Mouse (Mus musculus): Measurements from ENCODE around the gene Asb5. TPM values are rescaled to one million over a fixed set of nuclear protein-coding genes. Genes with fewer than 3 reads are reported as not detected.
A peak's percentile ranks its signal among the peaks of the same experiment; 100 is the strongest.

Asb5 gene
- polyA plus RNA-seq, 1 experiment from 2014 or later = 9.5 TPM

- Histone ChIP-seq H3K9me3 (replicated peaks) (no peaks in the 10 kb centered on the region), H3K27ac (no peak overlapping the region), H3K4me1 (no peaks in the 10 kb centered on the region), H3K27me3 (ENCODE audit: low read depth, poor library complexity, severe bottlenecking) (no peaks in the 10 kb centered on the region), H3K4me3 (no peak overlapping the region), H3K36me3 (no peaks in the 10 kb centered on the region)
- DNase-seq (ENCODE audit: low spot score) = no peak
- 83% methylated on average over 2 of the region's 2 CpGs for WGBS
Observed at GRCm38 (mm10) chr8:54554921-54555320, 25.5 kb downstream of the Asb5 start.

GRCm38 (mm10) chr8:54562137-54562536, 32.8 kb downstream of the Asb5 start:
- H3K9me3 ChIP-seq (replicated peaks) = no peaks in the 10 kb centered on the region
- no peak for DNase-seq (ENCODE audit: low spot score)
- no peaks in the 10 kb centered on the region for H3K27me3 ChIP-seq (ENCODE audit: low read depth, poor library complexity, severe bottlenecking)
- WGBS = 92% methylated on average over 4 of the region's 4 CpGs
- no peaks in the 10 kb centered on the region for H3K36me3 ChIP-seq
- H3K4me3 ChIP-seq = no peak overlapping the region
- H3K4me1 ChIP-seq = no peaks in the 10 kb centered on the region
- H3K27ac ChIP-seq = no peak overlapping the region

- Histone ChIP-seq H3K36me3 (no peaks in the 10 kb centered on the region), H3K9me3 (replicated peaks) (no peaks in the 10 kb centered on the region), H3K27ac (no peak overlapping the region), H3K27me3 (ENCODE audit: low read depth, poor library complexity, severe bottlenecking) (no peaks in the 10 kb centered on the region), H3K4me1 (no peaks in the 10 kb centered on the region), H3K4me3 (no peak overlapping the region)
- DNase-seq (ENCODE audit: low spot score) = no peak
- 92% methylated on average over 1 of the region's 1 CpGs for WGBS
Observed at GRCm38 (mm10) chr8:54565181-54565580, 35.8 kb downstream of the Asb5 start.

- H3K9me3 ChIP-seq (replicated peaks) = no peaks in the 10 kb centered on the region
- peaks cover 3% of the 10 kb centered on the region; the same call in 1 of the 2 replicates for H3K4me1 ChIP-seq
- no peaks in the 10 kb centered on the region for H3K27me3 ChIP-seq (ENCODE audit: low read depth, poor library complexity, severe bottlenecking)
- 89% methylated on average over 7 of the region's 7 CpGs for WGBS
- no peak overlapping the region for H3K27ac ChIP-seq
- DNase-seq (ENCODE audit: low spot score) = no peak
- no peak overlapping the region for H3K4me3 ChIP-seq
- H3K36me3 ChIP-seq = no peaks in the 10 kb centered on the region
Observed at GRCm38 (mm10) chr8:54565603-54566260, 36.4 kb downstream of the Asb5 start.

- no peaks in the 10 kb centered on the region for H3K27me3 ChIP-seq (ENCODE audit: low read depth, poor library complexity, severe bottlenecking)
- no peaks in the 10 kb centered on the region for H3K36me3 ChIP-seq
- H3K4me1 ChIP-seq = peaks cover 7% of the 10 kb centered on the region; the same call in 1 of the 2 replicates
- H3K9me3 ChIP-seq (replicated peaks) = no peaks in the 10 kb centered on the region
- H3K4me3 ChIP-seq = no peak overlapping the region
- DNase-seq (ENCODE audit: low spot score) = no peak
- 87% methylated on average over 2 of the region's 2 CpGs for WGBS
- no peak overlapping the region for H3K27ac ChIP-seq
Observed at GRCm38 (mm10) chr8:54567168-54567567, 37.8 kb downstream of the Asb5 start.

- Histone ChIP-seq H3K27ac (no peak overlapping the region), H3K36me3 (no peaks in the 10 kb centered on the region), H3K9me3 (replicated peaks) (no peaks in the 10 kb centered on the region), H3K4me3 (no peak overlapping the region), H3K27me3 (ENCODE audit: low read depth, poor library complexity, severe bottlenecking) (no peaks in the 10 kb centered on the region), H3K4me1 (peaks cover 7% of the 10 kb centered on the region; the same call in 1 of the 2 replicates)
- 61% methylated on average over 15 of the region's 15 CpGs for WGBS
- no peak for DNase-seq (ENCODE audit: low spot score)
Observed at GRCm38 (mm10) chr8:54570618-54571609, 41.5 kb downstream of the Asb5 start.

GRCm38 (mm10) chr8:54581436-54581835, 52.1 kb downstream of the Asb5 start:
- no peaks in the 10 kb centered on the region for H3K4me1 ChIP-seq
- no peak for DNase-seq (ENCODE audit: low spot score)
- no peaks in the 10 kb centered on the region for H3K27me3 ChIP-seq (ENCODE audit: low read depth, poor library complexity, severe bottlenecking)
- H3K36me3 ChIP-seq = no peaks in the 10 kb centered on the region
- WGBS = 88% methylated on average over 3 of the region's 3 CpGs
- no peak overlapping the region for H3K27ac ChIP-seq
- no peaks in the 10 kb centered on the region for H3K9me3 ChIP-seq (replicated peaks)
- H3K4me3 ChIP-seq = no peak overlapping the region

- no peak for DNase-seq (ENCODE audit: low spot score)
- WGBS = 41% methylated on average over 1 of the region's 1 CpGs
Observed at GRCm38 (mm10) chr8:54582886-54583285, 53.5 kb downstream of the Asb5 start.

GRCm38 (mm10) chr8:54594634-54595033, 65.3 kb downstream of the Asb5 start:
- no peak overlapping the region for H3K4me3 ChIP-seq
- 93% methylated on average over 5 of the region's 5 CpGs for WGBS
- DNase-seq (ENCODE audit: low spot score) = no peak
- H3K27me3 ChIP-seq (ENCODE audit: low read depth, poor library complexity, severe bottlenecking) = no peaks in the 10 kb centered on the region
- H3K4me1 ChIP-seq = no peaks in the 10 kb centered on the region
- no peak overlapping the region for H3K27ac ChIP-seq
- H3K9me3 ChIP-seq (replicated peaks) = no peaks in the 10 kb centered on the region
- no peaks in the 10 kb centered on the region for H3K36me3 ChIP-seq

More at GRCm38 (mm10) chr8:54582886-54583285, 53.5 kb downstream of the Asb5 start:
- Histone ChIP-seq H3K4me3 (no peak overlapping the region), H3K36me3 (no peaks in the 10 kb centered on the region), H3K9me3 (replicated peaks) (no peaks in the 10 kb centered on the region), H3K4me1 (no peaks in the 10 kb centered on the region), H3K27me3 (ENCODE audit: low read depth, poor library complexity, severe bottlenecking) (no peaks in the 10 kb centered on the region), H3K27ac (no peak overlapping the region)

- DNase-seq (ENCODE audit: low spot score) = no peak
- WGBS = 80% methylated on average over 2 of the region's 2 CpGs
- Histone ChIP-seq H3K36me3 (no peaks in the 10 kb centered on the region), H3K9me3 (replicated peaks) (no peaks in the 10 kb centered on the region), H3K27ac (no peak overlapping the region), H3K4me3 (no peak overlapping the region), H3K27me3 (ENCODE audit: low read depth, poor library complexity, severe bottlenecking) (no peaks in the 10 kb centered on the region), H3K4me1 (peaks cover 7% of the 10 kb centered on the region)
Observed at GRCm38 (mm10) chr8:54596051-54596450, 66.7 kb downstream of the Asb5 start.

- 92% methylated on average over 2 of the region's 2 CpGs for WGBS
- Histone ChIP-seq H3K27ac (no peak overlapping the region), H3K4me3 (no peak overlapping the region), H3K27me3 (ENCODE audit: low read depth, poor library complexity, severe bottlenecking) (no peaks in the 10 kb centered on the region), H3K9me3 (replicated peaks) (no peaks in the 10 kb centered on the region), H3K36me3 (no peaks in the 10 kb centered on the region), H3K4me1 (peaks cover 7% of the 10 kb centered on the region)
- no peak for DNase-seq (ENCODE audit: low spot score)
Observed at GRCm38 (mm10) chr8:54596940-54597339, 67.6 kb downstream of the Asb5 start.

GRCm38 (mm10) chr8:54597386-54597785, 68.0 kb downstream of the Asb5 start:
- Histone ChIP-seq H3K4me3 (no peak overlapping the region), H3K27me3 (ENCODE audit: low read depth, poor library complexity, severe bottlenecking) (no peaks in the 10 kb centered on the region), H3K36me3 (no peaks in the 10 kb centered on the region), H3K4me1 (peaks cover 7% of the 10 kb centered on the region), H3K27ac (no peak overlapping the region), H3K9me3 (replicated peaks) (no peaks in the 10 kb centered on the region)
- 85% methylated on average over 2 of the region's 2 CpGs for WGBS
- DNase-seq (ENCODE audit: low spot score) = no peak

GRCm38 (mm10) chr8:54600671-54601251, 71.4 kb downstream of the Asb5 start, which contains the start of gene Spata4:
Gene Spata4 (plus strand): TSS chr8:54600781.
- peak; percentile 58 for DNase-seq (ENCODE audit: low spot score)
- H3K9me3 ChIP-seq (replicated peaks) = no peaks in the 10 kb centered on the region
- no peaks in the 10 kb centered on the region for H3K27me3 ChIP-seq (ENCODE audit: low read depth, poor library complexity, severe bottlenecking)
- WGBS = 11% methylated on average over 21 of the region's 21 CpGs
- peak within 1 kb of the TSS; percentile 47 for H3K4me3 ChIP-seq
- peaks cover 7% of the 10 kb centered on the region for H3K4me1 ChIP-seq
- no peak within 1 kb of the TSS for H3K27ac ChIP-seq
- H3K36me3 ChIP-seq = no peaks in the 10 kb centered on the region

Data from limb, embryonic 10.5 days (tissue).